Mouse (Mus musculus) mouse trophoblast stem cell (cell line): ENCODE data around the gene Cyp2a12.
"Not testable (repeated sequence)": the region's sequence is repeated elsewhere in the genome, so short reads cannot be mapped to it uniquely, and the experiment has no call there.

ENCODE experiments used
- in situ Hi-C, 2 experiments: fragments of 300-500 bp; cut with MseI, MboI; formaldehyde crosslinking; loops; 2 replicates in 1 of 2; 3 replicates in 1 of 2; pipeline ENCODE4 v1.15.1; 2025

Gene Cyp2a12

GRCm38 (mm10) chr7:27028789-27029188 is at the start of gene Cyp2a12:
Cyp2a12 (plus strand) TSS chr7:27029081.
- in situ Hi-C loops, result no loop called here

DNA sequence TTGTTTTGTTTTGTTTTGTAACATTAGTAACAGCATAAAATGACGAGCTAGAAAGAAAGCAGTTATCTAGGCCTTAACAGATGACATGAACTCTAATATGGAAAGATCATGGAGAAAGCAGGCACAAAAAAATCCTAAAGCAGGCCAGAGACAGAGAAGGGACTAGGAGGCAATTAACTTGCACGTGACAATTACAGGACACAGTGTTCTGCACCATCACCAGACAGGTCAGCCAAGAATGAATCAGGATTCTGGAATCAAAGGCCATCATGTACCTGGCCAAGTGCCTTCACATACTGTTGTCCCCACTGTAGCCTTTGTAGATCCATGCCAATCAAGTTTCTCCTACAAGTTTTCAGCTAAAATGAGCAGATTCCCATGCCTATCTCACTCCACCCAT is 47.4 kb upstream of the Cyp2a12 start:
- in situ Hi-C loops, result not testable (repeated sequence)

DNA sequence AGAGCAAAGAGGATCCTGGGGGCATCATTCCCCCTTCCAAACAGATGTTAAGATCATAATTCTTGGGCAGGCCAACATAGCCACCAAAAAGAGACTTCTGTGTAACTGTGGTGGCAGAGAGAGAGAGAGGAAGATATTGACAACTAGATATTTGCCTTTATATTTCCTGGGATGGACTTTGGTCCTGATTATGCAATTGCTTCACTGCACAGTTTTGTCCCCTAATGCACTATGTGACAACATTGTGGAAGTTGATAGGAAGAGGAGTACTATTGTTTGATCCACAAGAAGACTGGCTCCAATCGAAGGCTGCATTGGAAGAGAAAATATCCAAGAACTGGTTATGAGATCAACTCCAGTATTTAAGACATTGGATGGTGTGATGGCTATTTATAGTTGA is 46.9 kb upstream of the Cyp2a12 start:
- in situ Hi-C loops, result not testable (repeated sequence)

DNA sequence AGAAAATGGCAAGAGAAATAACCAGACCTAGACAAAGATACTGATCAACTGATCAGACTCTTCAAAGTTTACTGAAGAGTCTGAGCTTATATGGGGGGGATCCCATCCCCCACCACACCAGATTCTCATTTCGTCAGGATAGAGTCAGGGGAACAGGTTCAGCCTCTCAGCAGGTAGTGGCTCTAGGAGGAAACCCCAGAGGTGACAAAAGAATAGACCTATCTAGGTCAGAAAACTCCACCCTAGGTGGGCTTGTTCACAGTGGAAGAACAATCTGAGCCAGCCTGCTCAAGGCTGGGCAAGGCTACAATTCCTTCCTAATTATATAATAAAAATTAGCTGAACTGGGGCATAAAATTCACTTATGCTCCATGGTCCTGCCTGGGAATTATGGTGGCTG is 46.3 kb upstream of the Cyp2a12 start:
- in situ Hi-C loops, result no loop called here

- in situ Hi-C loops, result not testable (repeated sequence)
These were observed 45.7 kb upstream of the Cyp2a12 start for GRCm38 (mm10) chr7:26983151-26983550.

DNA sequence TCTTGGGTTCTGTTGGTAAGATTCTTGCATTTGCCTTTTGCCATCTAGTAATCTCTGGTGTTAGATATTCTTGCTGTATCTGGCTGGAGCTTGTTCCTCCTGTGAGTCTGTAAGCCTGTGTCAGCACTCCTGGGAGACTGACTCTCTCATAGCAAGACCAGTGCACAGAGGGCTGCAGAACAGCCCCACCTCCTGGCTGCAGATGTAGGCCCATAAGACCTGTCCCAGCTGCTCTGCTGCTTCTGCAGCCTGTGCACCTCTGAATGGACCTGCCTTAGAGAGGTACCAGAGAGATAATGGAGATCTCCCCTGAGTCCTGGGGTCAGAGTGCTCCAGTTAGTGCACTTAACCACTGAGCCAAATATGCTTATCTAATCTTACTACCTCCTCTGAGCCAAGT is 2.3 kb upstream of the Cyp2a12 start:
- in situ Hi-C loops, result not testable (repeated sequence)

- in situ Hi-C loops, result not testable (repeated sequence)
These were observed 20.0 kb downstream of the Cyp2a12 start for GRCm38 (mm10) chr7:27048886-27049285.

- in situ Hi-C loops, result not testable (repeated sequence)
These were observed 30.5 kb downstream of the Cyp2a12 start for GRCm38 (mm10) chr7:27059333-27059732.

GRCm38 (mm10) chr7:27059896-27060295 is 31.0 kb downstream of the Cyp2a12 start:
- in situ Hi-C loops, result not testable (repeated sequence)

DNA sequence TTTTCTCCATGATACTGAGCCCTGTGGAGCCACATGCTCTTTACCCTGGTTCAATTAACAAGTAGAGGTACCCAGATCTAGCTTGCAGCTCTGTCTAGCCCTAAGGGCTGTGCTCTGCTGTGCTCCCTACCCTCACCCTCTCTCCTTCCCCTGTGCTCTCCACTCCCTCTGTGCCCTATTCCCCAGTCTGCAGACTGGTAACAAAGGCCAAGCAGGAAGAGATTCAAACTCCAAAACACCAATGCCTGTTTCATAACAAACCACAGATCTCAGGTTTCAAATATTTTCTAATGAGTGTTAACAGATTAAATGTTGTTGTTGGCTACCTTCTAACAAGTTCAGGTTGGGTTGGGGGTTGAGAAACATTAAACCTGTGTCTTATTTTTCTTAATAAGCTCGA is 49.8 kb downstream of the Cyp2a12 start:
- in situ Hi-C loops, result no loop called here

DNA sequence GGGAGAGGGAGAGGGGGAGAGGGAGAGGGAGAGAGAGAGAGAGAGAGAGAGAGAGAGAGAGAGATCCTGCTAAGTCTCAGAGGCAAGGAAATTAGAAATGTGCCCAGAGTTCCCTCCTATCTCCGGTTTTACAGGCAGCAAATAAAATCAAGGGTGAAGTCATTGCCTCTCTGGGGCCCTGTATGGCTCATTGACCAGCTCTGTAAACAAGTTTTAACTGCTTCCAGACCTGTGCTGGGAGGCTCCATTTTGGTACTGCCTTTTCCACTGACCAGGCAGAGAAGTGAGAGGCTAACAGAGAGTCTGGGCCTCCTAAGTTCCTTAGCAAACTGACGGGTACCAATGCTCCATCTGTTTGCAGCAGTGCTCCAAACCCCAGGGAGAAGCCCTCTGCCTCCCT is 52.7 kb downstream of the Cyp2a12 start:
- in situ Hi-C loops, result no loop called here
